Mouse (Mus musculus): ENCODE measurements at regions not wholly inside any gene's neighbourhood (a gene's known extent, or its start where the extent isn't known, plus 50 kb on each side); places are given as distances from the start of the nearest gene placed in this dataset.

GRCm38 (mm10) chr14:46015682-46016400 lies 357.9 kb upstream of the Ddhd1 start:
- TF ChIP-seq ZNF384 (IDR thresholded peaks at IDR 0.05; ENCODE audit: low read depth, low read length), result no peak
- no peak for TF ChIP-seq CHD2 (IDR thresholded peaks at IDR 0.05; ENCODE audit: low read depth, low read length)
- TF ChIP-seq HCFC1 (IDR thresholded peaks at IDR 0.05; ENCODE audit: borderline replicate concordance, insufficient read depth, low read length), result no peak
- no peak for TF ChIP-seq MAFK (IDR thresholded peaks at IDR 0.05; ENCODE audit: insufficient read depth, low read depth, low read length)
- TF ChIP-seq ZC3H11A (IDR thresholded peaks at IDR 0.05; ENCODE audit: borderline replicate concordance, low read depth, low read length), result no peak

Data from ES-E14 (cell line).